Mouse (Mus musculus) midbrain, embryonic 14.5 days (tissue): ENCODE results near the gene Dpp4. TPM values are rescaled to one million over a fixed set of nuclear protein-coding genes. Genes with fewer than 3 reads are reported as not detected.

Source experiments
- ATAC-seq: fragments of 200-750 bp; cut with Nextera tagmentation; 2 replicates; pipeline ENCODE4 v1.8.0; 2017; ENCODE audit warnings: moderate number of reproducible peaks, moderate library complexity; ENCODE audit not compliant: low FRiP score, low TSS enrichment
- DNase-seq: peaks from one replicate; pipeline ENCODE4 v3.0.0-alpha.2; 2015
- H3K27ac ChIP-seq: fragments of 300-500 bp; sonication (generic); replicated peaks from 2 replicates; pipeline ENCODE4 v1.5.1; 2014; ENCODE audit warnings: mild to moderate bottlenecking, low read depth, low read length, moderate library complexity
- H3K27me3 ChIP-seq: fragments of 300-500 bp; sonication (generic); 2 replicates; pipeline ENCODE4 v1.6.1; 2014; ENCODE audit warnings: low read length, control low read depth, mixed read lengths; ENCODE audit not compliant: control insufficient read depth, insufficient read depth
- H3K36me3 ChIP-seq: fragments of 300-500 bp; sonication (generic); 2 replicates; pipeline ENCODE4 v1.6.1; 2014; ENCODE audit warnings: low read length, control low read depth; ENCODE audit not compliant: control insufficient read depth, insufficient read depth
- H3K4me1 ChIP-seq: fragments of 300-500 bp; sonication (generic); 2 replicates; pipeline ENCODE4 v1.6.1; 2014; ENCODE audit warnings: mild to moderate bottlenecking, antibody characterized with exemption, low read length, control low read depth; ENCODE audit not compliant: control insufficient read depth, insufficient read depth
- H3K4me2 ChIP-seq: fragments of 300-500 bp; sonication (generic); 2 replicates; pipeline ENCODE4 v1.6.1; 2014; ENCODE audit warnings: mild to moderate bottlenecking, low read length, moderate library complexity
- H3K4me3 ChIP-seq: fragments of 300-500 bp; sonication (generic); replicated peaks from 2 replicates; pipeline ENCODE4 v1.5.1; 2014; ENCODE audit warnings: low read depth, low read length
- H3K9ac ChIP-seq: fragments of 300-500 bp; sonication (generic); replicated peaks from 2 replicates; pipeline ENCODE4 v1.6.1; 2014; ENCODE audit warnings: mild to moderate bottlenecking, low read length, moderate library complexity
- H3K9me3 ChIP-seq: fragments of 300-500 bp; sonication (generic); 2 replicates; pipeline ENCODE4 v1.6.1; 2016; ENCODE audit warnings: low read length, control low read depth, mixed read lengths; ENCODE audit not compliant: control insufficient read depth
- WGBS: fragments of 180-500 bp; shearing (Covaris S2); extraction: QIAGEN DNeasy Blood & Tissue Kit; methylation state at CpG from one replicate; pipeline ENCODE4 v1.1.7; 2014; 5-methylcytosine and 5-hydroxymethylcytosine counted together
- polyA plus RNA-seq: library from polyadenylated mRNA; unstranded; fragments of >200 nt; fragmentation: Nextera tagmentation; extraction: Ambion mirVana; gene quantifications from 2 replicates; pipeline ENCODE4 v1.2.1, GENCODE M21; 2014

The Dpp4 gene
- 0.72 and 1.5 TPM in 2 replicates for polyA plus RNA-seq

DNA sequence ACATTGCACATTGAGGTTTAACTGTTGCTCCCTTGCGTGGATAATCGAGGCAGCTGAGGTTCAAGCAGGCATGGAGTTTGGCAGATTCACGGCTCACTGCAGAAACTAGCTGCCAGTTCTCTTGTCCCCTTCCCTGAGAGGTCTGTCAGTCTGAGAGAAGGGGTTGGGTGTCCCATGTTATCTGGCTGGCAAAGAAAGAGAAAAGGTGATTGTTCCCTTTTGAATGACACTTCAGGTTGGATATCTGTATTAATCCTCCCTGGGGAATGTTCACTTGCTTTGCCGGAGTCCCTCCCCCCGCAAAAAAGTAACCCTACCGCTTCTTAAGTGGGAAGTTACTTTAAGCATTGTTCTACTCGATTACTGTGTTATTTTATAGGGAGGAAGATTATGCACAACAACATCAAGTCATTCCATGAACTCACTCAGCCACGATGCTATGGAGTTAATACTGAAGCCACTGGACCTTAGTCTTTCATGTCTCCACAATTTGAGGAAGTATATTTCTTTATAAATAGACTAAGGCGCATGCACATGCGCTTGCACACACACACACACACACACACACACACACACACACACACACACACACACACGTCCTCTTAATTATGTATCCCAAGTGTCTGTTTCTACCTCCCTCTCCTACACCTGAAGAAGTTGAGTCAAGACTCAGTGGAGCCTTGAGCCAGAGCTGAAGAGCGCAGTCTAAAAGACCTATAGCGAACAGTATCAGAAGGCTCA, at the start of gene Dpp4:
Gene Dpp4, minus strand, starts transcription at position 151 of the 741 bp plus-strand sequence.
- no peak for DNase-seq
- WGBS, result 52% methylated on average over 13 of the region's 13 CpGs
- Histone ChIP-seq H3K4me3 (peak within 1 kb of the TSS; percentile 37), H3K4me1 (peaks cover 10% of the 10 kb centered on the region; the same call in 1 of the 2 replicates), H3K9ac (peak within 1 kb of the TSS; percentile 39; the same call in 1 of the 2 replicates), H3K36me3 (no peaks in the 10 kb centered on the region), H3K27me3 (0 out of 2 replicates have a peak, but pooled peaks cover 16% of the 10 kb centered on the region), H3K4me2 (peak within 1 kb of the TSS; percentile 84), H3K27ac (no peak within 1 kb of the TSS), H3K9me3 (no peaks in the 10 kb centered on the region)
- ATAC-seq, result no peak

DNA sequence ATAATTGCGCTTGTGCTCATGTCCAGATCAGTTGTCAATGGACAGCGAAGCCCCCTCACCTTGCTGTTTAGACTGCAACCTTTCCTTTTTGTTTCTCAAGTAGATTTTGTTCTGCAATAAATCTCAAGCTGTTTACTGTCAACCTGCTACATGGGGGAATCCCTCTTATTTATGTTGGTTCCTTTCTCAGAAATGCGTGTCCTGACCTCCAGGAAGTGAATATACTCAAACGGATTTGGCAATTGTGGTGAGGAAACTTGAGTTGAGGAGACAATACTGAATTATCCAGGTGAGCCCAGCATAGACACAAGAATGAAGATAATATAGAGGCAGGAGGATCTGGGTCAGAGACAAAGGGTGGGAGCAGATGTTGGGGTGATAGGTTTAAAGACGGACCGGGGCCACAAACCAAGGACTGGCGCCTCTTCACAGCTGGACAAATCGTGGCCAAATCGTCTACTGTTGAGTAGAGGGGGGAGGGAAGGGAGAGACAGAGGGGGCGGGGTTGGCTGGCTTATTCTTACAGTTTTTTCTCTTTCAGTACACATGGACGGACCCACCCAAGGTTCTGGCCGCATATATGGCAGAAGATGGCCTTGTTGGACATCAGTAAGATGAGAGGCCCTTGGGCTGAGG, 48.9 kb upstream of the Dpp4 start:
- WGBS, result 91% methylated on average over 12 of the region's 12 CpGs
- Histone ChIP-seq H3K36me3 (no peaks in the 10 kb centered on the region), H3K4me2 (no peak overlapping the region), H3K27me3 (no peaks in the 10 kb centered on the region), H3K9ac (no peak overlapping the region), H3K4me1 (no peaks in the 10 kb centered on the region), H3K9me3 (no peaks in the 10 kb centered on the region), H3K4me3 (no peak overlapping the region), H3K27ac (no peak overlapping the region)
- DNase-seq (no peak), ATAC-seq (no peak)

DNA sequence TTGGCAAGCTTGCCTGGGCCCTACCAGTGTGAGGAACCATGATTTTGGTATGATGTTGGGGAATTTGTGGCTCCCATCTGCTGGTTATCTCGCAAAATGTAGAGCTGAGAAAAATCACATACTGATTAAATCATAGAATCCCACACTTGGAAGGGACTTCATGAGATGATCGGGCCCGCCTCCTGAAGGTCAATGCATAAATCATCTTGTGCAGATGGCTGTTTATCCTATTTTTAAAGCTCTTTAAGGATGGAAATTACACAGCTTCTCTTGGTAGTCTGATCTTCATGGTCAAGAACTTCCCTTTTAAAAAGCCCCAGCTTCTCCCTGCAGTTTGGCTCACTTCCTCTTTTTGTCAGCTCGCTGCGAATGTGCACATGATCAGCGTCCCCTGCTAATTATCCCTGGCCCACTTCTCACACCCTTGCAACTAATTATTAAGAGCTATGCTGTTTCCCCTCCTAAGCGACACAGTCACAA, 48.2 kb upstream of the Dpp4 start:
- H3K9ac ChIP-seq, result no peak overlapping the region
- no peak overlapping the region for H3K27ac ChIP-seq
- H3K4me1 ChIP-seq, result no peaks in the 10 kb centered on the region
- H3K9me3 ChIP-seq, result no peaks in the 10 kb centered on the region
- H3K4me2 ChIP-seq, result no peak overlapping the region
- 88% methylated on average over 7 of the region's 7 CpGs for WGBS
- H3K36me3 ChIP-seq, result no peaks in the 10 kb centered on the region
- ATAC-seq, result no peak
- H3K4me3 ChIP-seq, result no peak overlapping the region
- DNase-seq, result no peak
- no peaks in the 10 kb centered on the region for H3K27me3 ChIP-seq

DNA sequence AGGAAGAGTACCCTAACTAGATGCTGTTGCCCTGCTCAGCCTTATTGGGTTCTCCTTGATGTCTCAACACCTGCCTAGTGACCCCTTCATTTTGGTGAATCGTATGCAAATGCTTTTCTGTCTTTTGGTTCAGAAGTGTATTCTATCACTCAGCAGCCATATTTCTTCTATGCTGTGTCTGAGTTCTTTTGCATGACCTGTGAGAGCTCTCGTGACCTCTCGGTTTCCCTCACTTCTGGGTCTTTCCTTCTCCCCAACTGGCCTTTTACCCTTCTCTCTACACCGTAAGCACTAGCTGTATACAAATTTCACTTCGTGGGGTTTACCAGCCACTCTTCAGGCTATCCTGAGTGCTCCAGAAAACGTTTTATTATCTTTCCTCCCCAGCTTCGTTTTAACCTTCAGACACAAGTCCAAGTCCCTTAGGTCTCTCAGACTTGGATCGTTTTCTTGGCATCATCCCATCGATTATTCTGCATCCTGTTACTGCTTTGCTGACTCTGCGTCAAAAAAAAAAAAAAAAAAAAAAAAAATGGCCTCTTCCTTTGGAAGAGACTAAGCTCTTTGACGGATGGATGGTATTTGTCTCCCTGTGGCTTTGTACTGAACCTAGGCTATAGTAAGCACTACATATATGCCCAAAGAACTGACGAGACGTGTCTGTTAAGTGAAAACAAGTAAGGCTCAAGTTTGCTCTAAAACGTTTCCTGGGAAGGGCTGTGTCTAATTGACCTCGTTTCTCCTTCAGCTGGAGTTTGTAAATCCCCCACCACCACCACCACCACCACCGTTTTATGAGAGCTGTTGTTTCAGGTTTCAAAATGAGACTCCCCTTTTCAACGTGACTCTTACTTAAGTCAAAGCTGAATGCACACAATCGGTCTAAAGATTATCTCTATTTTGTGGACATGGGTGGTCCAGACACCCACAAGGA, 47.5 kb upstream of the Dpp4 start:
- ATAC-seq (no peak), DNase-seq (no peak)
- 73% methylated on average over 18 of the region's 18 CpGs for WGBS
- no peak overlapping the region for H3K4me2 ChIP-seq
- H3K4me3 ChIP-seq, result no peak overlapping the region
- no peaks in the 10 kb centered on the region for H3K9me3 ChIP-seq
- no peak overlapping the region for H3K27ac ChIP-seq
- no peaks in the 10 kb centered on the region for H3K27me3 ChIP-seq
- H3K36me3 ChIP-seq, result no peaks in the 10 kb centered on the region
- H3K4me1 ChIP-seq, result no peaks in the 10 kb centered on the region
- no peak overlapping the region for H3K9ac ChIP-seq

DNA sequence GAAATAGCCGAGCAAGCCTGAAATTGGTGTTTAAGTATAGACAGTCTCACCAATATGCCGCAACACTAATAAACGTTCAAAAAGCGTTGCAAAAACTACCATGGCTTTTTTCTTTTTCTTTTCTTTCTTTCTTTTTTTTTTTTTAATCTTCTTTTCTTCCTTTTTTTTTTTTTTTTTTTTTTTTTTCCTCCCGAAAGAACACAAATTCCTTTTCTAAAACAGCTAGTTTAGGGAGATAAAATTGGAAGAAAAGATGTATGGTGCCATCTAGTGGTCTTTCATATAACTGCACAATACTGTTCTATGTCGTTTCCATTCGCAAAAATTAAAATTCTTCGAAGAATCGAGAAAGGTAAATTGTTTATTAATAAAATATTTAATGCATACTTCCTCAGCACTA, 46.0 kb upstream of the Dpp4 start:
- Histone ChIP-seq H3K4me2 (no peak overlapping the region), H3K4me3 (no peak overlapping the region), H3K36me3 (no peaks in the 10 kb centered on the region), H3K27ac (no peak overlapping the region), H3K4me1 (no peaks in the 10 kb centered on the region), H3K9ac (no peak overlapping the region), H3K27me3 (no peaks in the 10 kb centered on the region), H3K9me3 (no peaks in the 10 kb centered on the region)
- DNase-seq, result peak; percentile 78
- no peak for ATAC-seq
- 39% methylated on average over 9 of the region's 9 CpGs for WGBS

DNA sequence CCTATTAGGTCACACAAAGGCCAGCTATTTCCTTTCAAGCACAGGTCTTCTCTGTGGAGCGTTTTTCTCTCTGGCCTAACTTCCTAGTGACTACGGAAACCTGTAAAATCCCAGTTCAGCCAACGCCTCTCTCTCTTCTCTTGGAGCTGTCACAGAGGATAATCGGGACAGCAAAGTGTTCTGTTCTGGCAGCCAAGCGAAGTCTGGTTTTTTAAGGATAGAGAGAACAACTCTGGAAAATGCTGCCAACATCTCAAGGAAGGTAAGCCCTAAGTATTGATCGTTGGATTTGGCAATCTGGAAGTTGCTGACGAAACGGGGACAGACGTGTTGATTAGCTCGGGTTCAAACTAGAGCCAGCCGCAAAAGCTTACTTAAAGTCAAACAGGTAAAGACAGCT, 43.0 kb upstream of the Dpp4 start:
- H3K27me3 ChIP-seq, result no peaks in the 10 kb centered on the region
- no peaks in the 10 kb centered on the region for H3K4me1 ChIP-seq
- no peak for ATAC-seq
- H3K9ac ChIP-seq, result no peak overlapping the region
- H3K27ac ChIP-seq, result no peak overlapping the region
- no peak overlapping the region for H3K4me3 ChIP-seq
- DNase-seq, result no peak
- no peaks in the 10 kb centered on the region for H3K36me3 ChIP-seq
- H3K9me3 ChIP-seq, result no peaks in the 10 kb centered on the region
- no peak overlapping the region for H3K4me2 ChIP-seq
- WGBS, result 89% methylated on average over 11 of the region's 11 CpGs

DNA sequence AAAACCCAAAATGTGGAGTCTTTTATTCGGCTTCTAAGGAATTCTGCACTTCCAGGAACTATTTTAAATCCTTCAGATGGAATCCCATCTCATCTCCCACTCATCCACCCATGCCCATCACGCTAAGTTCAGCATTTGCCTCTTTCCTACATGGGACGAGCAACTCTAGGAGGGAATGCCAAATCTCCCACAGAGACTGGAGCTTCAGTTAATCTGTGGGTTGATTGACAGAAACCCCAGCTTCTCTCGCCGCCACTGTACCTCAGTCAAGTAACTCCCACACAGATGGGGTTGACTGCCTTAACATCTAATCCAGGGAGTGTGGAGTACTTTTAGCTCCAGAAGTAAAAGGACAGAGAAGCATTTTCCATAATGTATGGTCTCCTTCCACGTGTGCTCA, 42.0 kb upstream of the Dpp4 start:
- Histone ChIP-seq H3K27ac (no peak overlapping the region), H3K36me3 (no peaks in the 10 kb centered on the region), H3K9me3 (no peaks in the 10 kb centered on the region), H3K4me3 (no peak overlapping the region), H3K9ac (no peak overlapping the region), H3K27me3 (no peaks in the 10 kb centered on the region), H3K4me2 (no peak overlapping the region), H3K4me1 (no peaks in the 10 kb centered on the region)
- DNase-seq, result no peak
- ATAC-seq, result no peak
- 76% methylated on average over 6 of the region's 6 CpGs for WGBS

DNA sequence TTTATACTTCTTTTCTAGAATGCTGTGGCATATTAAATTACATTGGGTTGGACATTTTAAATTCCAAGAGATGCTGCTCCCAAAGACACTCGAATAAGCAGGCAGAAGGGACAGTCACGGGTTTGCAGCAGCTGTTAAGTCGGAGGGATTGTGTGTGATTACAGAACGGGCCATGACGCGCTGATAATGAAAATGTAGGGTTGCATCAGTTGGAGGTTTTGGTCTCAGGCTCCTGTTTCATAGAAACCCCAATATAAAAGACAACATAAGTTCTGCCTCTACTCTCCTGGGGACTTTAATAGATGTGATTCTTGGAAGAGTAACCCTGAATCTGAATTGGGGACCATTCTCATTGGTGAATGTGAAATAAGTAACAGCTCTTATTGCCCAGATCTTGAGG, 38.3 kb upstream of the Dpp4 start:
- H3K36me3 ChIP-seq, result no peaks in the 10 kb centered on the region
- no peak overlapping the region for H3K9ac ChIP-seq
- H3K4me1 ChIP-seq, result no peaks in the 10 kb centered on the region
- no peaks in the 10 kb centered on the region for H3K9me3 ChIP-seq
- DNase-seq, result no peak
- no peaks in the 10 kb centered on the region for H3K27me3 ChIP-seq
- ATAC-seq, result no peak
- 89% methylated on average over 6 of the region's 6 CpGs for WGBS
- no peak overlapping the region for H3K4me2 ChIP-seq
- H3K27ac ChIP-seq, result no peak overlapping the region
- H3K4me3 ChIP-seq, result no peak overlapping the region
